Mouse (Mus musculus) layer of hippocampus, adult 8-10 months (tissue): Measurements from ENCODE around the gene Ank2. TPM values are rescaled to one million over a fixed set of nuclear protein-coding genes. Genes with fewer than 3 reads are reported as not detected.

Experiments
- DNase-seq, 2 experiments: peaks; one replicate each; pipeline ENCODE4 v3.0.0; 2022; ENCODE audit warnings: low spot score in 2 of 2
- total RNA-seq, 4 experiments: library from RNA; stranded (reverse); gene quantifications; 2 replicates each; pipeline ENCODE4 v1.2.4; 2022

Gene Ank2
- total RNA-seq, 4 experiments from 2014 or later: 710 to 787 (median 750) TPM

DNA sequence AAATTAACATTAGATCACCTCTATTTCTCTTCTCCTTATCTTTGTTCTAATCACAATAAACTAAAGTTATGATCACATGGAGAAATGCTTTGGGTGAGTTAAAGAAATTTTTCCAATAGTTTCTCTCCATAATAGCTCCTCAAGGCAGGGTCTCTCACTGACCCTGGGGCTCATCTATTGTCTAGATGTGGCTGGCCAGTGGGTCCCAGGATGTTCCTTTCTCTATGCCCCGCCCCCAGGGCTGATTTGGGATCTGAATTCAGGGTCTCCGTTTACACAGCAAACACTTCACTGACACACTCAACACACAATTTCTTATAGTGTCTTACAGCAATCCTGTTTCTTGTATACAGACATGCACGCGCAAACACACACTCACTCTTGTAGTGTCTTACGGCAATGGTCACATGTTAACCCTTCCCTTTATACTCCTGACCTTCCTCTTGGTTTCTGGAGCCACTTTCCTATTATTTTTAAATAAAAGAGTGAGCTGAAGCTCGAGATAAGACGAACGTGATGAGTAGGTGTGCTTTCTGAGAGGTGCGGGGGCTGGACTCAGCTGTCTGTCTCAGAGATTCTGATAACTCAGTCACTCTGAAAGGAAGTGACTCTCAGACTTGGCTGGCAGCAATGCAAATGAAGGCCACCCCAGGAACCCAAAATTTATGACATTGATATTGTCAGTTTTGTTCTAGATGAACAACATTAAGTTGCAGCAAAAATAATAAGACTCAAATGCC lies 204.4 kb downstream of the Ank2 start:
- no peak for DNase-seq

GRCm38 (mm10) chr3:127294079-127294478 lies 205.1 kb downstream of the Ank2 start:
- no peak for DNase-seq

- DNase-seq: peak; percentile 83 to 87
Observed at GRCm38 (mm10) chr3:127293479-127293874, 205.7 kb downstream of the Ank2 start.

- DNase-seq: no peak
Observed at GRCm38 (mm10) chr3:127292864-127293478, 206.2 kb downstream of the Ank2 start.

DNA sequence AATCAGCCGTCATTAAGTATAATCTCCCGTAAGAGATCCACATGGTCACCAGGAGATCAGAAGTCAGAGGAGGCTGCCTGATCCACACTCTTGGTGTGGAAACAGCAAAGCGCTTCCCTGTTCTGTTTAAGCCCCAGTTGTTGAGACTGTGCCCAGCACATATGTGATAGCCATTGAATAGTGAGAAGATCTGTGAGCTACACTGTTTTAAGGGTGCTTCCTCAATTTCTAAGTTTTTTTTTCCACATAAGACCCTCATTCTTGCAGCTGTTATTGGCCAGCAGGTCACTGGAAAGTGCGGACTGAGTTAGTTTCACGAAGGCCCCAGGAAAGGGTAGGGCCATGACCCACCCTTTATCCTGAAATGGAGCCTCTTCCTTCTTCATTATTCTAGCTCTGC lies 216.9 kb downstream of the Ank2 start:
- no peak for DNase-seq

GRCm38 (mm10) chr3:127281390-127281789 lies 217.8 kb downstream of the Ank2 start:
- no peak for DNase-seq

DNA sequence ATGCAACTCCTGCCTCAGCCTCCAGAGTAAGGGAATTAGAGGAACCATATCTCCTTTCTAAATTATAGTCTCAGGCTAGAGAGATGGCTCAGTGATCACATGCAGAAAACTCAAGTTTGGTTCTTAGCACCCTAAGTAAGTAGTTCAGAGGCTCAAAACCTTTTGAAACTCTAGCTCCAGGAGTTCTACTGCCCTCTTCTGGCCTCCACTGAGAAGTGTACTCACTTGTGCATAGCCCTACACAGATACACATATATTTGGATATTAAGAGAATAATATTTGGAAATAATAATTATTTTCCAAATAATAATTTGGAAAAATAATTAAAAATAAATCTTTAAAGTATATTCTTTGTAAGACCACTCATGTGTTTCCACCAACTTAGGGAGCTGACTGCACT lies 218.8 kb downstream of the Ank2 start:
- no peak for DNase-seq

GRCm38 (mm10) chr3:127275953-127276352 lies 223.2 kb downstream of the Ank2 start:
- DNase-seq: no peak

DNA sequence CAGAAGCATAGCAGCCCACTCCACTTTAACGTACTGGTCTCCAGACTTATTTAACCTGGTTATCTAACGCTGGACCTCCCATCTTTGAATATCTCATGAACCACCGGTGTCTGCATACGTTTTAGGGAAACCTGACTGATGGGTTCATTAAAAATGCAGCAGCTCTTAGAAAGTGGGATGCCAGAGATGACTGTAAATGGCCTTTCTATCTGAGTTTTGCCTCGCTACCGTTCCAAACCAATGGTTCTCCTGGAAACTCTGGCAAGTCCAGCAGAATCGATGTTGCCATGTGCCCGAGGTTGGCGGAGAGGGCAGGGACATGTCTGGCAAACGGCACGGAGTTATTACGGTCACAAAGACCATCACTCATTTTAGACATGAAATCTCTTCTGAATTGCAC lies 226.3 kb downstream of the Ank2 start:
- DNase-seq: no peak

DNA sequence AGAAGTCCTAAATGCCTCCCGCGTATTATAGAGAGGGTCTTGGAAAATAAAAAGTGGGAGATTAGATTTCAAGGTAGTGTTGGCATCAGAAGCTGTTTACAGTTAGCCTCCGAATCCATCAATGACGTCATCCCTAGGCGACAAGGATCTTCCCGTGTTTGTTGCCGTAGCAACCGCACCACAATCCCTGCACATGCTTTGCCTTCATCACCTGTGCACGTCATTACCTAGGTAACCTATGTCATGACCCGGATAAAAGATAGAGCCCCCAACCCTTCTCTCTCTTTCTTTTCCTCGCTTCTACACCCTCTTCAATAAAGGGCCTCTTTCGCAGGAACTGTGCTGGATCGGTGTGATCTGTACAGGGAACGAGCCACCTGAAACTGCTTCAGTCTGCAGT lies 229.5 kb downstream of the Ank2 start:
- no peak for DNase-seq

DNA sequence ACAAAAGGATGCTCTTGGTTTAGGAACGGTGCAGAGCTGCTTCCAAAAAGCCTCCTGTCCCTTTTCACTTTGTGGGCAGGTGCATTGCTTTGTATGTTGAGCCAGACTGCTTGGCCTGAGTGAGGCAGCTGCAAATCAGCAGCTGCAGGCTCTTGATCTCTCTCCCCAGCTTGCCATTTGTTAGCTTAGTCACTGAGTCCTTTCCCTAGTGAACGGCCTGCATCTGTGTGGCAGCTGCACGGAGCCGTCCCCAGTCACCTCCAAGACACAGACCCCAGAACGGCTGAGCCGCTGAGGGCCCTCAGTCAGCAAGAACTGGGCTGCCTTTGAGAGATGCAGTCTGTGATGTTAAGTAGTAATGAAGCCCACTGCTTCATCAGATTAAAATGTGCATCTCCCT lies 231.3 kb downstream of the Ank2 start:
- no peak for DNase-seq

DNA sequence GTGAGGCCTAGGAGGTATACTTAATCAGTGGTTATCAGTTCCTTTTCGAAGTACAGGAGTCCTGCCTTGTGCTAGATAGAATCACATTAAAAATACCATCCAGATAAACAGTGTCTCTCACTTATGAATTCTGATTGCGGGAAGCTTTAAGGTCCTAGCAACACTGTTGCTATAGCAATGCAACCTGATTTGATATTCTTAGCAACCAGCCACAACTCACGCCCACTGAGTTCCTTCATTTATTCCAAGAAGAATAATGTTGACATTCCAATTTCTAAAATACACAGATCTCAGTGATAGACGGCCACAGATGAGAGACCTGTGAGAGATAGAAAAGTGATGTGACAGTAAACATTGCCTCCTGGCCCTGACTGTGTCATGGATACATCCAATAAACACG lies 233.4 kb downstream of the Ank2 start:
- DNase-seq: no peak

DNA sequence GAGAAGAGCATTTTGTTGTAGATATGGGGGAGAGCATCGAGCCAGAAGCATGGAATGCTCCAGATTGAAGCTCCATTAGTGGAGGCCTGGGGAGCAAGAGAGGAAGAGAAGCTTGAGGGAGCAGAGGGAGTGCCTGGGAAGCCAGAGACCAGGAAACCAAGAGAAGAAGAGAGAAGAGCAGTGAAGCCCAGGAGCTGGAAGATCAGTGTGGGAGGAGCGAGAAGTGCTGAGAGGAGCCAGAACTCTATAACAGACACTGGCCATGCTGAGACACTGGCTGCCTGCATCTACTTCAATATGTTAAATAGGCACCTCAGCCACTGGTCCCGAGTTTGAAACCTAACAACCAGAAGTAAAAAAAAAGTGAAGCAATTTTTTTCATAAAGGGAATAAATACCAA lies 234.0 kb downstream of the Ank2 start:
- no peak for DNase-seq

GRCm38 (mm10) chr3:127260786-127261166 lies 238.4 kb downstream of the Ank2 start:
- DNase-seq: no peak

GRCm38 (mm10) chr3:127260007-127260785 lies 239.0 kb downstream of the Ank2 start:
- DNase-seq: no peak

DNA sequence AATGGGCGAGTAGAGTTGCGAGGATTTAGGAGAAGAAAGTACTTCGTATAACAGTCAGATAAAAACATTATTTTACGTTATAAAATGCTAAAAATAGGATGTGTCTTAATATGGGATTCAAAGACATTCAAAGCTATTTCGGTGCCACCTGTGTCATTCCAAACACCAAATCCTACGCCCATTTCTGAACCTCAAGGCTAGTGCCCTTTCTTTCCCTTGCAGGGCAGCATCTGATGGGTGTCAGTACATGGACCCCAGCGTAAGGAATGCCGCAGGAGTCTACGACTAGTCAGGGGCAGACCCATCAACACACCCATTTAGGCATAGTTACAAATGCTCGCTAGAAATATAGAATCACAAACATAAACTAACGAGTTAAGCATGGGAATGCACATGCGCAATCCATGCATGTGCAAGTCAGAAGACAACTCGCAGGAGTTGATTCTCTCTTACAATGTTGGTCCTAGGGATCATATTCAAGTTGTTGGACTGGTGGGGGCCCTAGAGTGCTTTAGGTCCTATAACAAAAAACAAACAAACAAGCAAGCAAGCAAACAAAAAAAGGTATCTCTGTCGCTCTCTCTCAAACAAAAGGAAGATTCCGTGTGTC lies 240.6 kb downstream of the Ank2 start:
- DNase-seq: no peak

DNA sequence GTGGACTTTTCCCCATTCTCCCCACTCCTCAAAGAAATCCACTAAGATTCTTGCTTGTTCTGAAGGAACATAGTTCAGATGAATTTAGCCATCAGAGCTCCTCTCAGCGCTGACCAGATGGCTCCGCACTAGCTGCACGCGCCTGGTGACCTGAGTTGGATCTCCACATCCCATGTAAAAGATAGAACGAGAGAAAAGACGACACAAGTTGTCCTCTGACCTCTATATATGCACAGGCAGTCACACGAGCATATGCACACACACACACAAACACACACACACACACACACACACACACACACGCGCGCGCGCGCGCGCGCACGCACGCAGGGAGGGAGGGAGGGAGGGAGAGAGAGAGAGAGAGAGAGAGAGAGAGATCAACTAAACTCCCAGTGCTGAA lies 241.2 kb downstream of the Ank2 start:
- no peak for DNase-seq

DNA sequence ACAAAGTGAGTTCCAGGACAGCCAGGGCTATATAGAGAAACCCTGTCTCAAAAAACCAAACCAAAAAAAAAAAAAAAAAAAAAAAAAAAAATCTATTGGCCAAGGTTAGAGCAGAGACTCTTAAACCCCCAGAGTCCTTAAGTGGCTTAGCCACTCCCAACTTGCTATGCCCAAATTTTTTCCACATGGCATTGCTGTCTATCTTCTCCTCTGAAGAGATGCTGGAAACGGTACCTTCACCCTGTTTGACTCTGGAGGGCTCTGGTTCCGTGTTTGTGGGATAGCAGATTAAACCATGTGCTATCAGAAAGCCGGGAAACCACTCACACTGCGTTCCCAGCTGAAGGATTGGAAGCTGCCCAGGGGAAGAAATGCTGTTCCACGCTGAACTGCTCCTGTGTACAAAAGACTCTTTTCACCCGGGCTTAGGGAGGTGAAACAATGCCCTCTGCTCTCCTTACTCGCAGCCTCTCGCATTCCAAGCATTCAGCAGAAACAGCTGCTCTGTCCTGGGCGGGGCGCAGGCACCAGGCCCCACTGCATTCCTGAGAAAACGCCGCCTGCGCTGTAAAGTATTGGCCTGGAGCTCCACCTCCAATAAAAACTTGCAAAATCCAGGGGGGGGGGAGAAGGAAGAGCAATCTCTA lies 241.7 kb downstream of the Ank2 start:
- peak; percentile 51 for DNase-seq

DNA sequence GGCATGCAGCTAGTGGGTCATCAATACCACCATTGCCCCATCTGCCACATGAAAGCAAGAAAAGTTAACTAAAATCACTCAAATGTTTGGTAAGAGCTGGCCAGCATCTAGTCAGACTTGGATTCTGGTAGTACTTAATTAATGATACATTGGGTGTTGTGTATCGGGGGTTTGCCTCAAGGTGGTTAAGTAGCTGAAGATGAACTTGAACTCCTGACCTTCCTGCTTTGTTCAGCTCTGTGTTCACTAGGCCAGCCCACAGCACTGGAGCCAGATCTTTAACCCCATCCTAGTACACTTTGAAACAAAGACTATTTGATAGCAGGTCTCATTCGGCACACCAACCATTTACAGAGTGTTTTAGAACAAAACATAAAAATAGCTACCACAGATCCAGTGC lies 242.5 kb downstream of the Ank2 start:
- no peak for DNase-seq

- no peak for DNase-seq
Observed at GRCm38 (mm10) chr3:127250930-127251329, 248.2 kb downstream of the Ank2 start.

GRCm38 (mm10) chr3:127248611-127249010 lies 250.5 kb downstream of the Ank2 start:
- no peak for DNase-seq
